Comparison of ENCODE assay signal across 19 mouse cellular contexts in the genomic region with DNA sequence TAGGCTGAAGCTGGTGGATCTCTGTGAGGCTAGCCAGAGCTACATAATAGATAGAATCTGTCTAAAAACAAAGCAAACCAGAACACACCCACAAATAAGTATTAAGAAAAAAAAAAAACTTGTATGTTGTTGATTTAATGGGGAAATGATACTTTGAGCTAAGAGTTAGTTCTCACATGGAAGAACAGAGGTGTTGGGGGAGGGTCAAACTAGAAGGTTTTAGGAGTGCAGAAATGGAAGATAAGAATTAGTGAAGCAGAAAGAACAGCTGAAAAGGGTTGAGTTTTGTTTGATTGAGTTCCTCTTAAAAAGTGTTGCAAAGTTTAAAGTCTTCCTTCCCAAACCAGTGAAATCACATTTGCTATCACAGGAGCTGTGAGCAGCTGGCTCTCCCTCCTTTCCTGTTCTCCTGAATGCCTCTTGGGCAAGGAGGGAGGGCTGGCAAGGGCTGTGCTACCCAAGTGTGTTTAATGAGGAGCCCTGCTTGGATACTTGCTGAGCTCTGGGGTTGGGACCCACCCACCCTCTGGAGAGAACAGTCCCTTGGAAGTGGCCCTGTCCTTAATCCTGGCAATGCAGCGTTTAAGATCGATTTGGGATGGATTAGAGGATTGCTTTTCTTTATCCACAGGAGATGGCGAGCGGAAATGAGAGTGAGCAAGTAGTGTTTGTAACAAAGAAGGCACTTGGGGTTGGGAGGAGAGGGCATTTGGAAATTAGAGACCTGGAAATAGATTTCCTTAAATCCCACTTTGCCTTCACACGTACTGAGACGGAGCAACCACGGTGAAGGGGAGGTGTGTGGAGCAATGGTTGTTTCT. TPM values are rescaled to one million over a fixed set of nuclear protein-coding genes. Genes with fewer than 3 reads are reported as not detected.
A peak's percentile ranks its signal among the peaks of the same experiment; 100 is the strongest.
DNase-seq lines count a peak whose midpoint lies in the region; ATAC-seq and TF ChIP-seq lines count a peak whose summit lies in the region.
"Had no signal": no experiment of that assay in that cellular context is flagged by ENCODE, and none has a peak within 500 bp of the region (broad histone marks: within the 10 kb centered on the region; RNA-seq: fewer than 3 reads in every experiment).

No protein-coding gene starts in this region.

- no peak for DNase-seq in liver, embryonic 11.5 days (ENCODE audit: low spot score)
- DNase-seq in retina, postnatal 1 day = peak; percentile 38
- DNase-seq in retina, embryonic 14.5 days (ENCODE audit: low spot score) = no peak
- no peak for DNase-seq in adrenal gland, postnatal 10 days
- no peak for DNase-seq in embryo, embryonic 11 days
- DNase-seq: adrenal gland, postnatal 14 days; cerebellum, adult 18-20 months; cerebellum, postnatal 25 days; gastrocnemius, postnatal 36 days; heart, postnatal 10 days; kidney, adult 11 months had no signal

- H3K27me3 ChIP-seq in liver, embryonic 12.5 days (replicated peaks) = no peaks in the 10 kb centered on the region
- H3K27me3 ChIP-seq in liver, embryonic 11.5 days (replicated peaks; ENCODE audit: control insufficient read depth, insufficient read depth, low read length) = no peaks in the 10 kb centered on the region
- H3K27me3 ChIP-seq: forebrain, embryonic 15.5 days; Patski had no signal

- H3K27ac ChIP-seq in liver, embryonic 12.5 days = peak overlapping the region; percentile 69; the same call in 1 of the 2 replicates
- no peak overlapping the region for H3K27ac ChIP-seq in liver, embryonic 11.5 days (ENCODE audit: low read depth, low read length)
- H3K27ac ChIP-seq in bone marrow macrophage, adult 2 months (ENCODE audit: insufficient read depth, low read depth, low read length) = peak overlapping the region; percentile 10; the same call in 1 of the 2 replicates
- H3K27ac ChIP-seq: forebrain, embryonic 15.5 days; heart, embryonic 10.5 days; kidney, postnatal 0 days had no signal

- no peak for TF ChIP-seq POLR2A in bone marrow macrophage, adult 2 months (IDR thresholded peaks at IDR 0.05; ENCODE audit: borderline replicate concordance, low read depth, low read length)

- no peaks in the 10 kb centered on the region for H3K9me3 ChIP-seq in liver, embryonic 12.5 days (replicated peaks)
- H3K9me3 ChIP-seq in liver, embryonic 11.5 days (ENCODE audit: control insufficient read depth, low read length) = no peaks in the 10 kb centered on the region
- H3K9me3 ChIP-seq: forebrain, embryonic 15.5 days; heart, embryonic 10.5 days had no signal

- H3K4me3 ChIP-seq in liver, embryonic 12.5 days = no peak overlapping the region
- H3K4me3 ChIP-seq in liver, embryonic 11.5 days (ENCODE audit: low read depth, low read length) = no peak overlapping the region
- no peak overlapping the region for H3K4me3 ChIP-seq in bone marrow macrophage, adult 2 months (ENCODE audit: insufficient read depth, low read length)
- H3K4me3 ChIP-seq: forebrain, embryonic 15.5 days; heart, embryonic 10.5 days; myocyte had no signal

- no peak overlapping the region for H3K4me2 ChIP-seq in liver, embryonic 12.5 days
- H3K4me2 ChIP-seq in liver, embryonic 11.5 days = no peak overlapping the region
- H3K4me2 ChIP-seq: forebrain, embryonic 15.5 days had no signal

- 74% methylated on average over 7 of the region's 7 CpGs for whole genome bisulfite sequencing in liver, embryonic 12.5 days (ENCODE audit: insufficient replicate concordance)
- 73% methylated on average over 7 of the region's 7 CpGs for WGBS in liver, embryonic 11.5 days

- H3K36me3 ChIP-seq in liver, embryonic 12.5 days = no peaks in the 10 kb centered on the region
- no peaks in the 10 kb centered on the region for H3K36me3 ChIP-seq in liver, embryonic 11.5 days (ENCODE audit: control insufficient read depth, insufficient read depth, low read length)
- H3K36me3 ChIP-seq: forebrain, embryonic 15.5 days; heart, embryonic 10.5 days had no signal

- no peak for ATAC-seq in liver, embryonic 12.5 days
- ATAC-seq in liver, embryonic 11.5 days (replicated peaks; ENCODE audit: low FRiP score) = no peak
- ATAC-seq: activated CD4-positive, CD25-positive, alpha-beta regulatory T cell, adult 4 months; forebrain, embryonic 15.5 days; Patski had no signal

- H3K9ac ChIP-seq in liver, embryonic 12.5 days = no peak overlapping the region
- H3K9ac ChIP-seq in liver, embryonic 11.5 days (ENCODE audit: low read depth, low read length) = no peak overlapping the region
- H3K9ac ChIP-seq: forebrain, embryonic 15.5 days had no signal

- no peak for TF ChIP-seq CTCF in bone marrow macrophage, adult 2 months (IDR thresholded peaks at IDR 0.05; ENCODE audit: low read depth, low read length)

- H3K4me1 ChIP-seq in liver, embryonic 12.5 days = peaks cover 65% of the 10 kb centered on the region
- H3K4me1 ChIP-seq in liver, embryonic 11.5 days (replicated peaks; ENCODE audit: control insufficient read depth, insufficient read depth, low read length) = peaks cover 22% of the 10 kb centered on the region
- peaks cover 42% of the 10 kb centered on the region for H3K4me1 ChIP-seq in bone marrow macrophage, adult 2 months (ENCODE audit: control insufficient read depth, insufficient read depth, low read length)

RNA-seq across cellular contexts. Expression of a gene that starts 57.5 kb away (rescaled TPM):
- polyA plus RNA-seq in liver, embryonic 12.5 days (2016; fragmentation: Nextera tagmentation; extraction: Ambion mirVana) = 17.0 and 19.5 TPM in 2 replicates
- polyA plus RNA-seq in liver, embryonic 11.5 days (2014; fragmentation: Nextera tagmentation; extraction: Ambion mirVana) = 19.3 and 19.7 TPM in 2 replicates
- 44.1 and 45.3 TPM in 2 replicates for polyA plus RNA-seq in bone marrow macrophage, adult 2 months (2012; ENCODE audit: insufficient read depth, insufficient read length, missing spikeins)
- 10 to 100 TPM; 31.6 to 32.4 TPM for total RNA-seq in adrenal gland, postnatal 10 days (2021)
